Comparison of ENCODE assay signal across 9 mouse cellular contexts in genomic region chr12:36670915-36671579, GRCm38 (mm10).
A peak's percentile ranks its signal among the peaks of the same experiment; 100 is the strongest.
DNase-seq lines count a peak whose midpoint lies in the region; ATAC-seq and TF ChIP-seq lines count a peak whose summit lies in the region.
"Had no signal": no experiment of that assay in that cellular context is flagged by ENCODE, and none has a peak within 500 bp of the region (broad histone marks: within the 10 kb centered on the region; RNA-seq: fewer than 3 reads in every experiment).

No protein-coding gene starts in this region.

- 41% methylated on average over 10 of the region's 10 CpGs for WGBS in forebrain, embryonic 13.5 days

- no peaks in the 10 kb centered on the region for H3K9me3 ChIP-seq in forebrain, embryonic 13.5 days (replicated peaks)
- H3K9me3 ChIP-seq: limb, embryonic 15.5 days had no signal

- peak in 1 of 2 experiments; percentile 8 for DNase-seq in layer of hippocampus, adult 2 months (ENCODE audit: low spot score in 2 of 2)
- DNase-seq in layer of hippocampus, postnatal 10 days (ENCODE audit: low spot score in 2 of 2): no peak
- DNase-seq in Muller cell, postnatal 12 days (ENCODE audit: inconsistent ontology term): peak; percentile 41
- DNase-seq in lung, postnatal 10 days: peak; percentile 19
- DNase-seq in ovary, adult 18-20 months (ENCODE audit: low spot score): no peak
- no peak for DNase-seq in spleen, adult 12 weeks (ENCODE audit: low spot score)
- DNase-seq in thymus, postnatal 14 days: no peak

- 0 out of 2 replicates have a peak, but pooled peaks cover 5% of the 10 kb centered on the region for H3K4me1 ChIP-seq in forebrain, embryonic 13.5 days

- H3K27ac ChIP-seq in layer of hippocampus, adult 2 months: no peak overlapping the region
- H3K27ac ChIP-seq in forebrain, embryonic 13.5 days: no peak overlapping the region
- H3K27ac ChIP-seq: limb, embryonic 15.5 days had no signal

- no peaks in the 10 kb centered on the region for H3K27me3 ChIP-seq in forebrain, embryonic 13.5 days
- H3K27me3 ChIP-seq: limb, embryonic 15.5 days had no signal

- H3K9ac ChIP-seq in forebrain, embryonic 13.5 days: no peak overlapping the region
- H3K9ac ChIP-seq: limb, embryonic 15.5 days had no signal

- TF ChIP-seq CTCF in layer of hippocampus, adult 2 months (conservative IDR thresholded peaks at IDR 0.05): peak; percentile 83

- no peak overlapping the region for H3K4me3 ChIP-seq in layer of hippocampus, adult 2 months
- H3K4me3 ChIP-seq in forebrain, embryonic 13.5 days: no peak overlapping the region
- H3K4me3 ChIP-seq: limb, embryonic 15.5 days had no signal

- no peaks in the 10 kb centered on the region for H3K36me3 ChIP-seq in forebrain, embryonic 13.5 days (ENCODE audit: poor library complexity, severe bottlenecking)
- H3K36me3 ChIP-seq: limb, embryonic 15.5 days had no signal

- peak; percentile 56; the same call in 1 of the 2 replicates for ATAC-seq in forebrain, embryonic 13.5 days

- no peak overlapping the region for H3K4me2 ChIP-seq in forebrain, embryonic 13.5 days
- H3K4me2 ChIP-seq: limb, embryonic 15.5 days had no signal

Comparison
In these comparisons a context has a peak if more than half of its experiments do, and no peak if none do; other contexts are left out.
1. DNase-seq: peak in Muller cell, postnatal 12 days (single experiment) and lung, postnatal 10 days (single experiment); none in layer of hippocampus, postnatal 10 days (0 of 2), ovary, adult 18-20 months (single experiment), spleen, adult 12 weeks (single experiment) and thymus, postnatal 14 days (single experiment).